Comparison of ENCODE assay signal across 1 mouse cellular context in genomic region chr15:102963259-102963658, GRCm38 (mm10).
TF ChIP-seq lines count a peak whose summit lies in the region.

No protein-coding gene starts in this region.

TF ChIP-seq in myocyte, 11 proteins besides CTCF, POLR2A, EP300 and RAD21:
- TF ChIP-seq MYOD1 (IDR thresholded peaks at IDR 0.05; ENCODE audit: control insufficient read depth in 1 of 3, insufficient read length in 2 of 3, low read depth in 2 of 3) (no peak), MAX (IDR thresholded peaks at IDR 0.05; ENCODE audit: low read depth) (no peak), SRF (IDR thresholded peaks at IDR 0.05; ENCODE audit: control insufficient read depth, insufficient read length, low read depth) (no peak), E2F4 (IDR thresholded peaks at IDR 0.05; ENCODE audit: insufficient read depth) (no peak), CEBPB (IDR thresholded peaks at IDR 0.05; ENCODE audit: insufficient read depth, poor library complexity, severe bottlenecking) (no peak), TCF3 (IDR thresholded peaks at IDR 0.05; ENCODE audit: insufficient read length, low read depth) (no peak), REST (IDR thresholded peaks at IDR 0.05; ENCODE audit: insufficient read depth, insufficient read length) (no peak), USF1 (IDR thresholded peaks at IDR 0.05; ENCODE audit: low read depth) (no peak), TCF12 (IDR thresholded peaks at IDR 0.05; ENCODE audit: insufficient read depth, poor library complexity, severe bottlenecking) (no peak), POLR2AphosphoS2 (IDR thresholded peaks at IDR 0.05; ENCODE audit: insufficient read length, low read depth) (no peak), MYOG (IDR thresholded peaks at IDR 0.05; ENCODE audit: control insufficient read depth in 1 of 3, insufficient read depth in 1 of 3, insufficient read length in 2 of 3, low read depth in 2 of 3) (no peak)
TF ChIP-seq in myocyte: peak in this region for 0.
